Mouse (Mus musculus): ENCODE data around the gene Eid2. TPM values are rescaled to one million over a fixed set of nuclear protein-coding genes. Genes with fewer than 3 reads are reported as not detected.

Eid2 gene
- polyA plus RNA-seq, 1 experiment = 6.0 TPM

DNA sequence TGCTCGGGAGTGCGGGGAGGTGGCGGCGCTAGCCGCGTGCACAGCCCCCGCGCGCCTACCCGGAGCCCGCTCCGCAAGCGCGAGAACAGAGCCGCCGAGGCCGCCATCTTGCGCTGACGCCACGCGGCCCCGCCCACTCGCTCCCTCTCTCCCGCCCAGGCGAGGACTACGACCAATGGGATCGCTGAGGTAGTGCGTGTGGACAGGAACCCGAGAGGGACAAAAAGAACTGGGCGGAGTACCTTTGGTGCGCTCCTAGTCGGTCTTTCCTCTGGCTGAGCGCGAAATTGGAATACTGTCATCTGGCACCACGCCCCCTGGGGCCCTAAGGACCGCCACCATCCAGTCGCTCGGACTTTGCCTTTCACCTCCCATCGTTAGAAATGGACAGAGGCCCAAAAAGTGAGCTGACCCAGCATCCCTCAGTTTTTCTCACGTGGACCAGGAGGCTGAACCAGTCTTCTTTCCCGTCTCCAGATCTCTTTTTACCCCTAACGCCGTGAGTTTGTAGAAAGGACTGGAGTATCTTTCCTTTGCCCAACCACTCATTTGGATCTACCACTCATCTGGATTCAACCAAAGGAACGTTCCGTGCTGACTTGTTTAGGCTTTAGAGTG, 44.4 kb downstream of the Eid2 start, which contains the start of gene Timm50:
Gene Timm50, minus strand, starts transcription at position 147 of the 618 bp plus-strand sequence.
- H3K4me1 ChIP-seq (ENCODE audit: control insufficient read depth, insufficient read depth, low read length) = peaks cover 9% of the 10 kb centered on the region
- H3K4me3 ChIP-seq (ENCODE audit: control insufficient read depth, low read depth, low read length) = peak within 1 kb of the TSS; percentile 95
- peak within 1 kb of the TSS; percentile 66 for H3K27ac ChIP-seq (ENCODE audit: control insufficient read depth, insufficient read depth, low read depth, low read length)
- no peaks in the 10 kb centered on the region for H3K27me3 ChIP-seq (ENCODE audit: control insufficient read depth, insufficient read depth, low read length)
- TF ChIP-seq POLR2A (IDR thresholded peaks at IDR 0.05; ENCODE audit: control insufficient read depth, low read depth, low read length) (peak; percentile 58), CTCF (IDR thresholded peaks at IDR 0.05; ENCODE audit: control insufficient read depth, insufficient read depth, insufficient replicate concordance, low read depth, low read length) (0 out of 2 replicates have a peak, but pooled peaks have one; percentile 15)
- no peaks in the 10 kb centered on the region; the same call in 1 of the 2 replicates for H3K36me3 ChIP-seq (ENCODE audit: control insufficient read depth, insufficient read depth, low read length)

DNA sequence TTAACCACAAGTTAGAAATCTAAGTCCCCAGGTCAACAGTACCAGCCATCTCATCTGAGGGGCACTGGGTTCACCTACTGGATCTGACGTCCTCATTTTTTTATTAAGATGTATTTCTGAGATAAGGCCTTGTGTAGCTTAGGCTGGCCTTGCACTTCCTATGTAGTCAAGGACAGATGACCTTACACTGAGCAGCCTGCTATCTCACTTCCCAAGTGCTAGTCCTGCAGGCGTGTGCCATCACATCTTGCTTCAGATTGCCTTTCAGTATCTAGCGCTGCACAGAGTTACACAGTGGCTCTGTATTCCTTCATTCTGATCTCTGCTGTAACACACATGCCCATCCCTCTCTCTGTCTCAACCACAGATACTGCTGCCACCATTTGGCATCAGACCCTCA, 50.4 kb downstream of the Eid2 start:
- no peak overlapping the region for H3K4me3 ChIP-seq (ENCODE audit: control insufficient read depth, low read depth, low read length)
- H3K36me3 ChIP-seq (ENCODE audit: control insufficient read depth, insufficient read depth, low read length) = no peaks in the 10 kb centered on the region; the same call in none of the 2 replicates
- no peak for TF ChIP-seq POLR2A (IDR thresholded peaks at IDR 0.05; ENCODE audit: control insufficient read depth, low read depth, low read length)
- TF ChIP-seq CTCF (IDR thresholded peaks at IDR 0.05; ENCODE audit: control insufficient read depth, insufficient read depth, insufficient replicate concordance, low read depth, low read length) = no peak
- no peaks in the 10 kb centered on the region for H3K27me3 ChIP-seq (ENCODE audit: control insufficient read depth, insufficient read depth, low read length)
- no peak overlapping the region for H3K27ac ChIP-seq (ENCODE audit: control insufficient read depth, insufficient read depth, low read depth, low read length)
- H3K4me1 ChIP-seq (ENCODE audit: control insufficient read depth, insufficient read depth, low read length) = no peaks in the 10 kb centered on the region

- Histone ChIP-seq H3K27me3 (ENCODE audit: control insufficient read depth, insufficient read depth, low read length) (no peaks in the 10 kb centered on the region), H3K4me1 (ENCODE audit: control insufficient read depth, insufficient read depth, low read length) (no peaks in the 10 kb centered on the region)
- no peak for TF ChIP-seq CTCF (IDR thresholded peaks at IDR 0.05; ENCODE audit: control insufficient read depth, insufficient read depth, insufficient replicate concordance, low read depth, low read length)
Measured at GRCm38 (mm10) chr7:28318714-28319113, 51.0 kb downstream of the Eid2 start.

More at GRCm38 (mm10) chr7:28318714-28319113, 51.0 kb downstream of the Eid2 start:
- Histone ChIP-seq H3K36me3 (ENCODE audit: control insufficient read depth, insufficient read depth, low read length) (no peaks in the 10 kb centered on the region; the same call in none of the 2 replicates), H3K4me3 (ENCODE audit: control insufficient read depth, low read depth, low read length) (no peak overlapping the region), H3K27ac (ENCODE audit: control insufficient read depth, insufficient read depth, low read depth, low read length) (no peak overlapping the region)

Other genes with a start within 250 kb of the Eid2 start
- gene Psmc4, start 217.8 kb upstream of the Eid2 start, polyA plus RNA-seq (2012; rRNA removed) = 55.5 and 57.6 TPM in 2 replicates
- gene Fcgbp, start 196.6 kb upstream of the Eid2 start, polyA plus RNA-seq (2012; rRNA removed) = 1.3 and 3.4 TPM in 2 replicates
- 0.04 and 0.05 TPM in 2 replicates for gene 9530053A07Rik, start 138.4 kb upstream of the Eid2 start, polyA plus RNA-seq (2012; rRNA removed)
- gene Fbl, start 98.2 kb upstream of the Eid2 start, polyA plus RNA-seq (2012; rRNA removed) = 41.3 and 50.0 TPM in 2 replicates
- gene Dyrk1b, start 88.4 kb upstream of the Eid2 start, polyA plus RNA-seq (2012; rRNA removed) = 462 and 482 TPM in 2 replicates
- gene Eid2b, start 9.9 kb downstream of the Eid2 start, polyA plus RNA-seq (2012; rRNA removed) = 13.9 and 19.5 TPM in 2 replicates
- 408 and 454 TPM in 2 replicates for gene Selenov, start 23.3 kb downstream of the Eid2 start, polyA plus RNA-seq (2012; rRNA removed)
- gene Dll3, start 34.4 kb downstream of the Eid2 start, polyA plus RNA-seq (2012; rRNA removed) = 24.9 and 31.9 TPM in 2 replicates
- 25.6 and 27.6 TPM in 2 replicates for gene Timm50, start 44.2 kb downstream of the Eid2 start, polyA plus RNA-seq (2012; rRNA removed)
- 126 and 127 TPM in 2 replicates for gene Supt5, start 70.9 kb downstream of the Eid2 start, polyA plus RNA-seq (2012; rRNA removed)
- 227 and 277 TPM in 2 replicates for gene Rps16, start 82.8 kb downstream of the Eid2 start, polyA plus RNA-seq (2012; rRNA removed)
- 14.7 and 20.1 TPM in 2 replicates for gene Plekhg2, start 104.7 kb downstream of the Eid2 start, polyA plus RNA-seq (2012; rRNA removed)
- gene Zfp36, start 112.4 kb downstream of the Eid2 start, polyA plus RNA-seq (2012; rRNA removed) = 3.8 and 4.9 TPM in 2 replicates
- 129 and 135 TPM in 2 replicates for gene Med29, start 124.8 kb downstream of the Eid2 start, polyA plus RNA-seq (2012; rRNA removed)
- gene Paf1, start 125.1 kb downstream of the Eid2 start, polyA plus RNA-seq (2012; rRNA removed) = 84.1 and 97.0 TPM in 2 replicates
- gene Gmfg, start 169.6 kb downstream of the Eid2 start, polyA plus RNA-seq (2012; rRNA removed) = 7.8 and 8.8 TPM in 2 replicates
- gene Lrfn1, start 184.1 kb downstream of the Eid2 start, polyA plus RNA-seq (2012; rRNA removed) = 1.1 TPM in 2 replicates
- not detected in 2 replicates for gene Ifnl2, start 242.6 kb downstream of the Eid2 start, polyA plus RNA-seq (2012; rRNA removed)